Mouse (Mus musculus): ENCODE results near the gene Zwilch. TPM values are rescaled to one million over a fixed set of nuclear protein-coding genes. Genes with fewer than 3 reads are reported as not detected.
A peak's percentile ranks its signal among the peaks of the same experiment; 100 is the strongest.
"Not testable (repeated sequence)": the region's sequence is repeated elsewhere in the genome, so short reads cannot be mapped to it uniquely, and the experiment has no call there.

Zwilch gene
- polyA plus RNA-seq, 1 experiment, result 2.3 TPM

DNA sequence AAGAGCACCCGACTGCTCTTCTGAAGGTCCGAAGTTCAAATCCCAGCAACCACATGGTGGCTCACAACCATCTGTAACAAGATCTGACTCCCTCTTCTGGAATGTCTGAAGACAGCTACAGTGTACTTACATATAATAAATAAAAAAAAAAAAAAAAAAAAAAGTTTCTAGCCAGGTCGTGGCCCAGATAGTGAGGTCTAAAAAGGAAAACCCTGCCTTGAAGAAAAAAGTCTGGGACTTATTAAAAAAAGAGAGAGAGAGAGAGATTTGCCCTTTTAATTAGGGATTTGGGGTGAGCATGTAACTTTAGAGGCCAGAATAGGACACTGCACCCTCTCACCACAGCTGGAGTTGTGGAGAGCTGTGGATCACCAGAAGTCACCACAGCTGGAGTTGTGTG lies 2.9 kb downstream of the Zwilch start:
- H3K27ac ChIP-seq (replicated peaks; ENCODE audit: low read depth, low read length); H3K4me1 ChIP-seq (ENCODE audit: control insufficient read depth, insufficient read depth, insufficient read length, low read length); H3K4me3 ChIP-seq (ENCODE audit: insufficient read depth, low read depth, low read length): not testable (repeated sequence)

DNA sequence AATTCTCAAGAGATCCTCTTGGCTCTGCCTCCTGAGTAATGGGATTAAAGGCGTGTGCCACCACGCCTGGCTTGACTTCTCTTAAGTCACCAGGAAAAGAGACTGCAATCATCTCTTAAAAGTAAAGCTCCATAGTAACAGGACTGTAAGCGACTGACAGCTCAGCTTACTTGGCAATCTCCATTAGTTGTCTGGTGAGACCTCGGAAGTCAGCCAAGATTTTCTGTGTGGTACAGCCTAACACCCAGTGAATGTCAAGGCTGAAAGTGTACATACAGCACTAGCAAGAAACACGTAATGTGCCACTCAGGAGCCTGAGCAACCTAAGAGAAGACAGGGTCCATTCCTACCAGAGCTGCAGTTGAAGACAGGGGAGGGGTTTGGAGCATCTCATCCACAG lies 12.4 kb downstream of the Zwilch start:
- Histone ChIP-seq H3K27ac (replicated peaks; ENCODE audit: low read depth, low read length) (no peak overlapping the region), H3K4me1 (ENCODE audit: control insufficient read depth, insufficient read depth, insufficient read length, low read length) (no peaks in the 10 kb centered on the region), H3K4me3 (ENCODE audit: insufficient read depth, low read depth, low read length) (no peak overlapping the region)

DNA sequence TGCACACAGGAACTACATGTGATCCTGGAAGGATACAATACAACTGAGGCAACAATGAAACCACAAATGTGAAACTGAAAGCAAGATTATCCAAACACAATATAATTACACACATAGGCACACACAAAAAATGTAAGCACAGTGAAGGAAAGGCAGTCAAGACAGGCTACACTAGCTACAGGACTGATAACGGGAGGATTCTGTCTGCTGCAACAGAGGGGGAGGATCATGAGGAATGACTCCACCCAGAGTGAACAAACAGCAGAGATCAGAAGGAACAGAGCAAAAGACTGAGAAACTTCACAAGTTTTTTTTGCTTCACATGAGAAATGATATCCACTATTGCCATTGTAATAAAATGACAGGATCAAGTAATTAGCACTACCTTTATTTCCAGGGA lies 16.3 kb downstream of the Zwilch start:
- H3K27ac ChIP-seq (replicated peaks; ENCODE audit: low read depth, low read length), result no peak overlapping the region
- H3K4me1 ChIP-seq (ENCODE audit: control insufficient read depth, insufficient read depth, insufficient read length, low read length), result no peaks in the 10 kb centered on the region
- H3K4me3 ChIP-seq (ENCODE audit: insufficient read depth, low read depth, low read length), result no peak overlapping the region

DNA sequence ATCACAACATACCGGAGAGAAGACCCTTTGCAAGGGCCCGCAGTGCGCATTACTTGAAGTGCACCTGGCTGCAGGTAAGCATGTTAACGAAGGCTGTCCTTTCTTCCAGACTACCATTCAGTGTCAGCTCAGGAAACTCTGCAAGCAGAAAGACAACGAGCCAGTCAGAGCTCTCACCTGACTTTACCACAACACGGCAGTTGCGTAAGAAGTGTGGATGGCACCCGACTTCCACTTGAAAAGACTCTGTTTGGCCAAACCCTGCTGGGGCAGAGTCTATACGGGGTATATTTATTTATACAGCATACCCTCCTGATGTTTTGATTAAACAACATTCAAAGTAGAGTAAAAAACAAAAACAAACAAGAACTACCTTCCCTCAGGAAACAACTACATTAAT lies 33.0 kb downstream of the Zwilch start:
- Histone ChIP-seq H3K4me1 (ENCODE audit: control insufficient read depth, insufficient read depth, insufficient read length, low read length) (no peaks in the 10 kb centered on the region), H3K27ac (replicated peaks; ENCODE audit: low read depth, low read length) (no peak overlapping the region), H3K4me3 (ENCODE audit: insufficient read depth, low read depth, low read length) (no peak overlapping the region)

DNA sequence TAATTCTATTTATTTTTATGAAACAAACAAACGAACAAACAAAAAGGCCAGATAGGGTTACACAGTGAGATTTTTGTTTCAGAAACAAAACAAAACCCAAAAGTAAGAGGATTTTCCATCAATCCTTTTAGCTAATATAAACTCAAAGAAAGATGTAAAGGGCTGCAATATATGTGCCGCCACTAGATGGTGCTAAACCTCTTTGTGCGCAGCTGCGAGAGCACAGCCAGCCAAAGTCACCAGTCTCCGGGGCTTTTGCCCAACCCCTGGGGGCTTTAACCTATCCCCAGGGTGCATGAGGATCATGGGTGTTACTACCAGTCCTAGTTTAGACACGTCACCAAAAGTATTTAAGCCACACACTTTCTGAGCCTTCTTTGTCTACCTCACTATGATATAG lies 34.0 kb downstream of the Zwilch start:
- H3K27ac ChIP-seq (replicated peaks; ENCODE audit: low read depth, low read length); H3K4me1 ChIP-seq (ENCODE audit: control insufficient read depth, insufficient read depth, insufficient read length, low read length); H3K4me3 ChIP-seq (ENCODE audit: insufficient read depth, low read depth, low read length): not testable (repeated sequence)

DNA sequence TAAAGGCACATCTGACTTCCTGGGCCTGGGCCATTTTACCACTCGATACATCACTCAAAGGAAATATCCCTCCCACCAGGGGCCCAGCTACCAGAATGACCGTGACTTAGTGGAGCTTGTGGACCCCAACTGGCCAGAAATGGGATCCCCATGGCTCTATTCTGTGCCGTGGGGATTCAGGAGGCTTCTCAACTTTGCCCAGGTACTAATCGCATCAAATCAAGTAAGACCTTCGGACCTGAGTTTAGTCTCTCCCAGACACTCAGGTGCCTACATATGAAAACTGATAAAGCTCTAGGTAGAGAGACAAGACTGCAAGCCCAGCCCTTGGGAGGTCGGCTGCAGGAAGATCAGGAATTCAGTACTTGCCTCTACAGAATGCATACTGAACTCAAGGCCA lies 41.3 kb downstream of the Zwilch start:
- no peak overlapping the region for H3K4me3 ChIP-seq (ENCODE audit: insufficient read depth, low read depth, low read length)
- H3K4me1 ChIP-seq (ENCODE audit: control insufficient read depth, insufficient read depth, insufficient read length, low read length), result no peaks in the 10 kb centered on the region
- H3K27ac ChIP-seq (replicated peaks; ENCODE audit: low read depth, low read length), result no peak overlapping the region

DNA sequence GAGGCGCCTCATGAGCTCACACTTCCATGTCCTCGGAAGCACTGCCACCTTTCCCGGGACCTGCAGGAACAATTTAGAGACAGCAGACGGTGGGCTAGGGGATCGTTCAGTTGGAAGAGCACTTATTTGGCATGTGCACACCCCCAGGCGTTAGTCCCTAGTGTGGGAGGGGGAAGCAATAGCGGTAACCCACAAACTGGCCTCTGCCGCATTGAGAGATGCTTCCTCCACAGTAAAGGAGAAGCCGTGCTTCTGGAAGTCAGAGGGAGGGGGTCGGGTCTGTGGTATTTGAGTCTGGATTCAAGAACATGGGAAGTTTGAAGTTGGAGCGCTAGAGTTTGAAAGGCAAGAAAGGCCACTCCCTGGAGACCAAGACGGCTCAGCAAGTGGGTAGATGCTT lies 46.8 kb downstream of the Zwilch start:
- Histone ChIP-seq H3K4me3 (ENCODE audit: insufficient read depth, low read depth, low read length) (no peak overlapping the region), H3K4me1 (ENCODE audit: control insufficient read depth, insufficient read depth, insufficient read length, low read length) (no peaks in the 10 kb centered on the region), H3K27ac (replicated peaks; ENCODE audit: low read depth, low read length) (no peak overlapping the region)

DNA sequence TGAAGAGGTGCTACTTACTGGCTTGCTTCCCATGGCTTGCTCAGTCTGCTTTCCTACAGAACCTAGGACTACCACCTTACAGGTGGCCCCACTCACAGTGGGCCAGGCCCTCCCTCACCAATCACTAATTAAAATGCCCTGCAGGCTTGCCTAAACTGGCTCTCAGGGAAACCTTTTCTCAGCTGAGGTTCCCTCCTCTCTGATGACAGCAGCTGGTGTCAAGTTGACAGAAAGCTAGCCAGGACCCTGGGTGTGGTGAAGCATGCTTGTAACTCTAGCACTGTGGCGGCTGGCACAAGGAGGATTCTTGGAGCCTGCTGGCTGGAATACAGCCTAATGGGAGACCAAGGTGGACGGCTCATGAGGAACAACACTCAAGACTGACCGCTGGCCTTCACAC lies 47.6 kb downstream of the Zwilch start:
- Histone ChIP-seq H3K27ac (replicated peaks; ENCODE audit: low read depth, low read length) (no peak overlapping the region), H3K4me1 (ENCODE audit: control insufficient read depth, insufficient read depth, insufficient read length, low read length) (no peaks in the 10 kb centered on the region), H3K4me3 (ENCODE audit: insufficient read depth, low read depth, low read length) (no peak overlapping the region)

DNA sequence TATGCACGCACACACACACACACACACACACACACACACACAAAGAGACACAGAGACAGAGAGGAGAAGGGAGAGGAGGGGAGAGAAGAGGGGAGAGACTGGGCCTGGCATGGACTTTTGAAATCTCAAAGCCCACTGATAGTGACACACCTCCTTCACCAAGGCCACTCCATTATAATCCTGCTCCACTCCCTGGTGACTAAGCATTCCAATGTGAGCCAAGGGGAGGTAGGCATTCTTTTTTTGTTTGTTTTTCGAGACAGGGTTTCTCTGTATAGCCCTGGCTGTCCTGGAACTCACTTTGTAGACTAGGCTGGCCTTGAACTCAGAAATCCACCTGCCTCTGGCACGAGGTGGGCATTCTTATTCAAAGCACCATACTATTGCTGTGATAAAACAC lies 48.1 kb downstream of the Zwilch start:
- not testable (repeated sequence) for H3K4me3 ChIP-seq (ENCODE audit: insufficient read depth, low read depth, low read length); H3K27ac ChIP-seq (replicated peaks; ENCODE audit: low read depth, low read length); H3K4me1 ChIP-seq (ENCODE audit: control insufficient read depth, insufficient read depth, insufficient read length, low read length)

DNA sequence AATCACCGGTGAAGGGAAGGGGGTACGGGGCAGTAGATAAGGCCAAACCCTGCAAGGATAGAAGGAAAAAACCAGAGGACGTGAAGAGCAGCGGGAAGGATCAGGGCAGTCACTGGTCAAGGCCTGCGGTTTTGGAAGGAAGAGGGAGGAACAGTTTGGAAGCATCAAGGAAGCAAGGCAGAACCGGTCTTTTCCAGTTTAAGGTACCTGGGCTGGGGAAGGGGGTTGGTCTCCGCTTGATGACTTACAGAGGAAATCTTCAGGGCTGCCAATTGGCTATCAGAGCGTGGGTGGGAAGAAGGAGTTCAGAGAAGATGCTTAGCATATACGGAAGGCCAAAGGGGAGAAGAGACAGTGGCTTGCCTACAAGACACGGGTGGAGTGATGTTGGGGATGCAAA lies 50.3 kb downstream of the Zwilch start:
- H3K4me3 ChIP-seq (ENCODE audit: insufficient read depth, low read depth, low read length), result no peak overlapping the region
- H3K4me1 ChIP-seq (ENCODE audit: control insufficient read depth, insufficient read depth, insufficient read length, low read length), result peaks cover under 1% of the 10 kb centered on the region; the same call in 1 of the 2 replicates
- no peak overlapping the region for H3K27ac ChIP-seq (replicated peaks; ENCODE audit: low read depth, low read length)

DNA sequence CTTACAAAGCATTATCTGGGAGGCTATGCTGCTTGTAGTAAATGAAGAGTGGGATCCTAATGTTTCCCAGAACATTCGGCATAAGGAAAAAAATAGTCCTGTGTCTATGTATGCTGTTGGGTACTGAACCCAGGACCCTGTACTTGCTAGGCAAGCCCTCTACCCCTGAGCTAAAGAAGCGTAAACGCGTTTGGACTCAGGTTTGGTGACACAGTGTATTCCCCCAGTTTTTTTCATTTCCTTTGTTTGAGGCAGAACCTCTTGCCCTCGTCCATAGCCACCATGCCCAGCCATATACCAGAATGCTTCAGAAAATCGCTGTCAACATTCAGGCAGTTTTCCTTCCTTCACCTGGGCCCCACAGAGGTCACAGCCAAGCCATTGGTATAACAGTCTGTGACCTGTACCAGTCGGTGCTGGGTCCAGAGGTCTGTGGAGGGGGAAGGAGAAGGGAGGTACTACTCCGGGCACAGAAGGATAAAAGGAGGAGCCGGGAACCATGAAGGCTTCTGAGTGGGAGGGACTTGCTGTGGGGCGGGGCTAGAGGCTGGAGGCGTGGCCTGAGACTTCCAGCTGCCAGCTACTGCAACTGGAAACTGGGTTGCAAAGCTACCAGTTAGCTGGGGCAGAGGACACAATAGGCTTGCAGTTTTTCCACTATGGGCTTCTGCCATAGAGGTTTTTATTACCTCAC lies 52.2 kb downstream of the Zwilch start:
- peak overlapping the region; percentile 26 for H3K27ac ChIP-seq (replicated peaks; ENCODE audit: low read depth, low read length)
- no peak overlapping the region for H3K4me3 ChIP-seq (ENCODE audit: insufficient read depth, low read depth, low read length)
- peaks cover 8% of the 10 kb centered on the region for H3K4me1 ChIP-seq (ENCODE audit: control insufficient read depth, insufficient read depth, insufficient read length, low read length)

DNA sequence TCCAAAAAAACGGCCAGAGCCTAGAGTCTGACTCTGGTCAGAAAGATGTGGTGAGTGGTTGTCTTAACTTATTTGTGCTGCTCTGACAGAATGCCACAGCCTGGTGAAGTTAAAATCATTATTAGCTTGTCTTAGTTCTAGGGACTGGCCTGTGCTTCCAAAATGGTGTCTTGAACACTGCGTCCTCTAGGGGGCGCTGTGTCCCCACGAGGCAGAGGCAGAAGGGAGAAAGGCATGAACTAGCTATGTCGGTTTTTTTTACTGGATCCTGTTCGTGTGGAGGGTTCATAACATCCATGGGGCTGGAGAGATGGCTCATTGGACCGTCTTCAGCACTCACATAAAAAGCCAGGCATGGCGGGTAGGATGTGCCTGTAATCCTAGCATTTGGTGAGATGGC lies 53.0 kb downstream of the Zwilch start:
- Histone ChIP-seq H3K27ac (replicated peaks; ENCODE audit: low read depth, low read length) (no peak overlapping the region), H3K4me1 (ENCODE audit: control insufficient read depth, insufficient read depth, insufficient read length, low read length) (peaks cover 8% of the 10 kb centered on the region), H3K4me3 (ENCODE audit: insufficient read depth, low read depth, low read length) (no peak overlapping the region)

DNA sequence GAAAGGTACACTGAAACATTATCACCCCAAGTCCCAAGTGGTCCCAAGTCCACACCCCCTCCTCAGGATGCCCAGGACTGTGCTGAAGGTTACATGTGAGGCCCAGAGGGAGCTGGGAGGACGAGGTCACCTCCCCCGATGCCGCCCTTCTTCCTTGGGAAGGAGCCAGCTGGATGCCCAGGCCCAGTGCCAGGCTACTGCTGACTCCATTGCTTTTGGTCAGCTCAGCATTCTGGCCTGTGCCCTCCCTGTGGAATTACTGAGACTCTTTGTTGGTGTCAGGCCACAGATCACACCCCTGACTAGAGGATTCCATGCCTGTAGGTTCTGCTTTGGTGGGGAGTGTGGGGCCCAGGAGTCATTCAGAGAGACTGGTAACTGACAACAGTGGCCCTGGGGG lies 56.0 kb downstream of the Zwilch start, which contains the start of gene Lctl:
Lctl (plus strand) TSS at position 272 of the 400 bp plus-strand sequence.
- peak within 1 kb of the TSS; percentile 69 for H3K27ac ChIP-seq (replicated peaks; ENCODE audit: low read depth, low read length)
- H3K4me1 ChIP-seq (ENCODE audit: control insufficient read depth, insufficient read depth, insufficient read length, low read length), result peaks cover 18% of the 10 kb centered on the region
- H3K4me3 ChIP-seq (ENCODE audit: insufficient read depth, low read depth, low read length), result no peak within 1 kb of the TSS

DNA sequence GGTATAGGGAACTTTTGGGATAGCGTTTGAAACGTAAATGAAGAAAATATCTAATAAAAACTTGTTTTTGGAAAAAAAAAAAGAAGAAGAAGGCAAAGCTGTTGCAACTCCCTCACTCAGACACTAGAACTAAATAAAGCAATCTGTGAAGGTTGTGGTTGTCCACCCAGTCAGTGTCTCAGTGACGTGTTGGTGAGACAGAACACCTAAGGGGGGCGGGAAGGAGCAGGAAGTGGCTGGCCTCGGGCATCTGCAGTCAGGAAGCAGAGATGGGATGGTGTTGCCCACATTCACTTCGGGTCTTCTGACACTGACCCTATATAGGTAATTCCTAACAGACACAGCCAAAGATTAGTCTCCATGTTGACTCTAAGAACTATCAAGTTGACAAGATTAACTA lies 57.1 kb downstream of the Zwilch start:
- no peak overlapping the region for H3K4me3 ChIP-seq (ENCODE audit: insufficient read depth, low read depth, low read length)
- no peak overlapping the region for H3K27ac ChIP-seq (replicated peaks; ENCODE audit: low read depth, low read length)
- peaks cover 18% of the 10 kb centered on the region for H3K4me1 ChIP-seq (ENCODE audit: control insufficient read depth, insufficient read depth, insufficient read length, low read length)

DNA sequence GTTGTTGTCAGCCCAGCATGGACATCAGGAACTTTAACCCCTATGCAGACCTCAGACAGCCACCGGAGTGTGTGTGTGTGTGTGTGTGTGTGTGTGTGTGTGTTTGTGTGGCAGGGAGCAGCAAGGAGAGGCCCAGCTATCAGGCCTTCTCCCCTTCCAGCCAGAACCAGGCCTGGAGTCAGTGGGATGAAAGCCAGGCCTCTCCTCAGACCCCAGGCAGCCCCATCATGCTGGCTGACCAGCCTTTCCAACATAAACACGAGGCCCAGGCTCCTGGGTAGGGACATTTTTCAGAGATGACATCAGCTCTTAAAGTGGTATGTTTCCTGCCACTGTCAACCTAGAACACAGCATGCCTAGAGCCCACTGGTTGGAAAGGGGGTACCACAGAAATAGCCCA lies 58.3 kb downstream of the Zwilch start:
- Histone ChIP-seq H3K4me1 (ENCODE audit: control insufficient read depth, insufficient read depth, insufficient read length, low read length) (peaks cover 18% of the 10 kb centered on the region), H3K27ac (replicated peaks; ENCODE audit: low read depth, low read length) (peak overlapping the region; percentile 39; the same call in 1 of the 2 replicates), H3K4me3 (ENCODE audit: insufficient read depth, low read depth, low read length) (no peak overlapping the region)

DNA sequence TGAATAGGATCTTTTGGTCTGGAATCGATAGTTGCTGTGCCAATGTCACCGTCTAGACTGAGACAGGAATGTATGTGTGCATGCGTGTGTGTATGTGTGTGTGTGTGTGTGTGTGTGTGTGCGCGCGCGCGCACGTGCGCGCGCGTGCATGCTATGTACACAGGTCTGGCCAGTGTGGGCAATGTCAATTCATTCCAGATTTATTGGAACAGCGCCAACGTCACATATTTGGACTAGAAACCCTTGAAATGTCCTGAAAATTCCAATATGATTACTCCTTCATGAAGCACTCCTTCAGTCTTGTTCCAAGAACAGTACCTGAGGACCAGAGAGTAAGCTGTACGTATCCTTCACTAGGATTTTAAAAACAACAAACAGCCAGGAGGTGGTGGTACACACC lies 62.4 kb downstream of the Zwilch start:
- Histone ChIP-seq H3K4me3 (ENCODE audit: insufficient read depth, low read depth, low read length) (no peak overlapping the region), H3K4me1 (ENCODE audit: control insufficient read depth, insufficient read depth, insufficient read length, low read length) (peaks cover 12% of the 10 kb centered on the region), H3K27ac (replicated peaks; ENCODE audit: low read depth, low read length) (no peak overlapping the region)
